Mouse (Mus musculus): Measurements from ENCODE around the gene Nbeal1. TPM values are rescaled to one million over a fixed set of nuclear protein-coding genes. Genes with fewer than 3 reads are reported as not detected.
A peak's percentile ranks its signal among the peaks of the same experiment; 100 is the strongest.

Gene Nbeal1
- total RNA-seq, 1 experiment, result 14.9 TPM

GRCm38 (mm10) chr1:60272471-60272870 lies 92.1 kb downstream of the Nbeal1 start:
- in situ Hi-C loops (cut with MboI; ENCODE audit: low sequenced_read_pairs in 2 of 2, unreplicated experiment in 2 of 2), result no loop called here
- no peak for DNase-seq (ENCODE audit: low read depth, low spot score)

GRCm38 (mm10) chr1:60293921-60294320 lies 113.5 kb downstream of the Nbeal1 start:
- Histone ChIP-seq H3K4me1 (ENCODE audit: control insufficient read depth in 2 of 2, insufficient read depth in 2 of 2, low read length in 2 of 2, poor library complexity in 1 of 2) (no peaks in the 10 kb centered on the region), H3K27ac (ENCODE audit: insufficient read depth, low read depth, low read length, poor library complexity, severe bottlenecking) (no peak overlapping the region), H3K36me3 (ENCODE audit: control insufficient read depth, insufficient read depth, low read length, poor library complexity, severe bottlenecking) (no peaks in the 10 kb centered on the region), H3K9me3 (ENCODE audit: control insufficient read depth, insufficient read depth, low read depth, low read length) (no peaks in the 10 kb centered on the region), H3K9ac (ENCODE audit: insufficient read depth, low read depth, low read length, poor library complexity, severe bottlenecking) (no peak overlapping the region), H3K4me3 (ENCODE audit: insufficient read depth in 1 of 2, low read depth in 1 of 2, low read length in 2 of 2, poor library complexity in 1 of 2, severe bottlenecking in 1 of 2) (no peak overlapping the region)
- TF ChIP-seq CHD2 (IDR thresholded peaks at IDR 0.05; ENCODE audit: low read depth, low read length), result no peak
- no peak for TF ChIP-seq ZC3H11A (IDR thresholded peaks at IDR 0.05; ENCODE audit: borderline replicate concordance, low read depth, low read length)
- no peak for TF ChIP-seq ZNF384 (IDR thresholded peaks at IDR 0.05; ENCODE audit: low read depth, low read length)
- TF ChIP-seq MAFK (IDR thresholded peaks at IDR 0.05; ENCODE audit: insufficient read depth, low read depth, low read length), result no peak
- TF ChIP-seq HCFC1 (IDR thresholded peaks at IDR 0.05; ENCODE audit: borderline replicate concordance, insufficient read depth, low read length), result no peak
- no peak for DNase-seq (ENCODE audit: low read depth, low spot score)
- in situ Hi-C loops (cut with MboI; ENCODE audit: low sequenced_read_pairs in 2 of 2, unreplicated experiment in 2 of 2), result no loop called here

More at GRCm38 (mm10) chr1:60272471-60272870, 92.1 kb downstream of the Nbeal1 start:
- H3K9ac ChIP-seq (ENCODE audit: insufficient read depth, low read depth, low read length, poor library complexity, severe bottlenecking), result no peak overlapping the region
- H3K4me3 ChIP-seq (ENCODE audit: insufficient read depth in 1 of 2, low read depth in 1 of 2, low read length in 2 of 2, poor library complexity in 1 of 2, severe bottlenecking in 1 of 2), result no peak overlapping the region
- TF ChIP-seq ZC3H11A (IDR thresholded peaks at IDR 0.05; ENCODE audit: borderline replicate concordance, low read depth, low read length) (no peak), MAFK (IDR thresholded peaks at IDR 0.05; ENCODE audit: insufficient read depth, low read depth, low read length) (no peak), CHD2 (IDR thresholded peaks at IDR 0.05; ENCODE audit: low read depth, low read length) (no peak), ZNF384 (IDR thresholded peaks at IDR 0.05; ENCODE audit: low read depth, low read length) (no peak), HCFC1 (IDR thresholded peaks at IDR 0.05; ENCODE audit: borderline replicate concordance, insufficient read depth, low read length) (no peak)
- H3K36me3 ChIP-seq (ENCODE audit: control insufficient read depth, insufficient read depth, low read length, poor library complexity, severe bottlenecking), result no peaks in the 10 kb centered on the region; the same call in 1 of the 2 replicates
- no peaks in the 10 kb centered on the region for H3K4me1 ChIP-seq (ENCODE audit: control insufficient read depth in 2 of 2, insufficient read depth in 2 of 2, low read length in 2 of 2, poor library complexity in 1 of 2)
- no peak overlapping the region for H3K27ac ChIP-seq (ENCODE audit: insufficient read depth, low read depth, low read length, poor library complexity, severe bottlenecking)
- H3K9me3 ChIP-seq (ENCODE audit: control insufficient read depth, insufficient read depth, low read depth, low read length), result no peaks in the 10 kb centered on the region

DNA sequence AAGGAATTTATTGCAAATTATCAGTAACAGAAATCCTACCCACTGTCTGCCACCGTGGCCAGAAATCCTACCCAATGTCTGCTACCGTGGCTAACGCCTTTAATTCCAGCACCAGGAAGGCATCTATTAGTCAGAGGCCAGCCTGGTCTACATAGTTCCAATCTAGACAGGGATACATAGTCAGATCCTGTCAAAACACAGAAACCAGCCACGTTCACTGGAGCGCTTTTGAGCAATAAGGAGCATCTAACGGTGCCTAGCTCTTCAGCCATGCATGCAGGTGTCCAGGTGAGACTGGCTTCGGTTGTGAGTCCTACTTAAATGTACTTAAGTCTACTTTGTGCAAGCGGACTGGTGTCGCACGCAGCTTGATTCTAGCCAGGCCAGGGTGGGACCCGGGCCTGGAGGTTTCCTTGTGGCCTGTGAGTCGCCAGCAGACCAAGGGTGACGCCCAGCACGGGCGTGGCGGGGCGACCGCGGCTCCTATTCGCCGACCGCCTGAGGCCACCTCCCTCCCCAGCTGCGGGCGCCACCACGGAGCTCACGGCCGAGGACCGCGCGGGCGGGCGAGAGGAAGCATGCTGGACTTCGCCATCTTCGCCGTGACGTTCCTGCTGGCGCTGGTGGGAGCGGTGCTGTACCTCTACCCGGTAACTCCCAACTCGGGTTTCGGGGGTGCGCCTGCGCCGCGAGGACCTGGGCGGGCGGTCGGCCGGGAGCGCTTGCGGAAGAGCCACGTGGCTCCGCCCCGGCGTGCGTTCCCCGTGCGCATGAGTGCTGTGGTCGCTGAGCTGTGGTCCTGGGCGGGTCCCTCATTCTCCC lies 162.6 kb downstream of the Nbeal1 start, which contains the start of gene Cyp20a1:
Gene Cyp20a1, plus strand, starts transcription at position 516 of the 822 bp plus-strand sequence.
- no peaks in the 10 kb centered on the region for H3K9me3 ChIP-seq (ENCODE audit: control insufficient read depth, insufficient read depth, low read depth, low read length)
- no peak for TF ChIP-seq ZNF384 (IDR thresholded peaks at IDR 0.05; ENCODE audit: low read depth, low read length)
- 0 out of 2 replicates have a peak, but pooled peaks have one; percentile 7 for TF ChIP-seq ZC3H11A (IDR thresholded peaks at IDR 0.05; ENCODE audit: borderline replicate concordance, low read depth, low read length)
- 0 out of 2 replicates have a peak, but pooled peaks have one; percentile 31 for TF ChIP-seq HCFC1 (IDR thresholded peaks at IDR 0.05; ENCODE audit: borderline replicate concordance, insufficient read depth, low read length)
- H3K4me1 ChIP-seq (ENCODE audit: control insufficient read depth in 2 of 2, insufficient read depth in 2 of 2, low read length in 2 of 2, poor library complexity in 1 of 2), result no peaks in the 10 kb centered on the region
- peak within 1 kb of the TSS; percentile 47 for H3K27ac ChIP-seq (ENCODE audit: insufficient read depth, low read depth, low read length, poor library complexity, severe bottlenecking)
- DNase-seq (ENCODE audit: low read depth, low spot score), result peak; percentile 74
- in situ Hi-C loops (cut with MboI; ENCODE audit: low sequenced_read_pairs in 2 of 2, unreplicated experiment in 2 of 2), result no loop called here
- H3K36me3 ChIP-seq (ENCODE audit: control insufficient read depth, insufficient read depth, low read length, poor library complexity, severe bottlenecking), result no peaks in the 10 kb centered on the region
- H3K4me3 ChIP-seq (ENCODE audit: insufficient read depth in 1 of 2, low read depth in 1 of 2, low read length in 2 of 2, poor library complexity in 1 of 2, severe bottlenecking in 1 of 2), result peak within 1 kb of the TSS; percentile 78 to 91
- H3K9ac ChIP-seq (ENCODE audit: insufficient read depth, low read depth, low read length, poor library complexity, severe bottlenecking), result peak within 1 kb of the TSS; percentile 84

GRCm38 (mm10) chr1:60343630-60344455 lies 163.4 kb downstream of the Nbeal1 start:
- Histone ChIP-seq H3K9me3 (ENCODE audit: control insufficient read depth, insufficient read depth, low read depth, low read length) (no peaks in the 10 kb centered on the region), H3K36me3 (ENCODE audit: control insufficient read depth, insufficient read depth, low read length, poor library complexity, severe bottlenecking) (no peaks in the 10 kb centered on the region), H3K27ac (ENCODE audit: insufficient read depth, low read depth, low read length, poor library complexity, severe bottlenecking) (no peak overlapping the region; the same call in 1 of the 2 replicates), H3K4me3 (ENCODE audit: insufficient read depth in 1 of 2, low read depth in 1 of 2, low read length in 2 of 2, poor library complexity in 1 of 2, severe bottlenecking in 1 of 2) (peak overlapping the region; percentile 78 to 91), H3K4me1 (ENCODE audit: control insufficient read depth in 2 of 2, insufficient read depth in 2 of 2, low read length in 2 of 2, poor library complexity in 1 of 2) (no peaks in the 10 kb centered on the region), H3K9ac (ENCODE audit: insufficient read depth, low read depth, low read length, poor library complexity, severe bottlenecking) (peak overlapping the region; percentile 84)
- DNase-seq (ENCODE audit: low read depth, low spot score), result no peak
- TF ChIP-seq CHD2 (IDR thresholded peaks at IDR 0.05; ENCODE audit: low read depth, low read length) (no peak), MAFK (IDR thresholded peaks at IDR 0.05; ENCODE audit: insufficient read depth, low read depth, low read length) (no peak), ZC3H11A (IDR thresholded peaks at IDR 0.05; ENCODE audit: borderline replicate concordance, low read depth, low read length) (no peak), ZNF384 (IDR thresholded peaks at IDR 0.05; ENCODE audit: low read depth, low read length) (no peak), HCFC1 (IDR thresholded peaks at IDR 0.05; ENCODE audit: borderline replicate concordance, insufficient read depth, low read length) (no peak)
- in situ Hi-C loops (cut with MboI; ENCODE audit: low sequenced_read_pairs in 2 of 2, unreplicated experiment in 2 of 2), result no loop called here
